Mouse (Mus musculus) erythroblast, adult 5-6 weeks (primary cell): ENCODE measurements around the gene Noxa1. TPM values are rescaled to one million over a fixed set of nuclear protein-coding genes. Genes with fewer than 3 reads are reported as not detected.
A peak's percentile ranks its signal among the peaks of the same experiment; 100 is the strongest.

Experiments
- ATAC-seq: replicated peaks from 2 replicates; pipeline ENCODE4 v1.8.0; 2016; ENCODE audit warnings: moderate number of reproducible peaks, mild to moderate bottlenecking, moderate TSS enrichment, inconsistent platforms; ENCODE audit not compliant: poor library complexity, low FRiP score, severe bottlenecking
- total RNA-seq, 2 experiments: library from RNA; stranded (forward) in 1 of 2; stranded (reverse) in 1 of 2; fragments of 150-400 nt in 1 of 2; fragments of 200-764, 138-1000 nt in 1 of 2; gene quantifications; 2 replicates each; pipeline versions ENCODE4 v1.2.3 to v1.2.4; 2015 to 2017; ENCODE audit warnings: low replicate concordance in 2 of 2

The Noxa1 gene
- total RNA-seq (2015; ENCODE audit: low replicate concordance): not detected in 2 replicates
- total RNA-seq (2017; ENCODE audit: low replicate concordance): not detected in 2 replicates

DNA sequence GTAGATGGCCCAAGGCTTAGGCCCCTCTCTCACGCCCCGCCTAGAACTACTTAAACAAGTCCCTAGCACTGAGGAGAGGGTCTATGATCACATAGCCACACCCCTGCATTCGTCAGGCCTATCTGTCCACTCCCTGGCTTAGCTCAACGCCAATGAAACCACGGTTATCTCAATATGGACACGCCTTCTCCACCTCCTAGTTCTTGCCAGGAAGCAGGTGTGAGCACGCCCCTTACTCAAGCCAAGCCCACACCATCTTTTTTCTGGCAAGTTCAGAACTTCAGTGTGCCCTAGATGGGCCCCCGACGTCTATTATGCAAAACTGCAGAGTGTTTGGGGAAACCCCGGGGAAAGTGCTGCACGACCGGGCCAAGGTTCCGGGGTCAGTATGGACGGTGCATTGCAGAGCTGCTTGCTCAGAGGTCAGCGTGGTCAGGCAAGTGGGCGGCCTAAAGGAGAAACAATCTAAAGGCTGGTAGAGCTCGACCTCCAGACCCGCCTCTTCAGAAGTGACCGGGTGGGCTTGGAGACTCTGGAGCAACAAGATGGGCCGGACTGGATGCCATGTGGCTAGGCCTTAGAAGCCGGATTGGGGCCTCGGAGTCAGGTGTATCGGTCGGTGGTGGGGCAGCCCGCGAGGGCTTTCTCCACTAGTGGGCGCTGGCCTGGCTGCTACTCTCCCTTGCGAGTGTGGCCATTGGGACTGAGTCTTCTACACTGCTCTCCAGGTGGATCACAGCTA is at the start of gene Noxa1:
Gene Noxa1 (minus strand): TSS at position 41 of the 742 bp plus-strand sequence.
- no peak for ATAC-seq

DNA sequence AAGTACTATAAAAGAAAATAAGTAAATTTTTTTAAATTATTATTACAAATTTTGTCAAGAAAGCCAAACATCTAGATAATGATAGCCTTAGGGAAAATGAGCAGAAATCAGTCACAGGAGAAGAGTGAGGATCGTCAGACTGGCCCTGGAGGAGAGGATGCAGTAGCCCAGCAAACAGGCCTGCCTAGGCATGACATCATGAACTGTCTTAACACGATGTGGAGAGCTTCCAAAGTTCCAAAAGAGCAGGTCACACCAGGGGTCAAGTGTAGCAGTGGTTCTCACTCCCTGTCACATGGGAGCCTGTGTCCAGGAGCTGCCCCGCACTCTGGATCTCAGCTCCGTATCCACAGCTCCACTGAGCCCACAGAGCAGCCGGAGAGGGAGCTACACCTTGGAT is 47.0 kb upstream of the Noxa1 start:
- ATAC-seq: no peak

DNA sequence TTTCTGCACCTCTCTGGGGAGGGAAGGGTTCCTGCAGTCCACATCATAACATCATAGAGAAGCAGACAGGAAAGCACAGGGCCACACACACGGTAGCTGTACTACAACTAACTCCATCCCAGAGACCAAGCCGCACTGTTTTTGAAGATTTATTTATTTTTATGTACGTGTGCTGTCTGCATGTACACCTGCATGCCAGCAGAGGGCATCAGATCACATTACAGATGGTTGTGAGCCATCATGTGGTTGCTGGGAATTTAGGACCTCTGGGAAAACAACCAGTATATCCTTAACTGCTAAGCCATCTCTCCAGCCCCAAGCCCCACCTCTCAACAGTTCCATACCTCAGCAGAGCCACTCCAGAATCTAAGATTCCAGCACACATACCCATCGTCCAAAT is 46.2 kb upstream of the Noxa1 start:
- ATAC-seq: no peak

DNA sequence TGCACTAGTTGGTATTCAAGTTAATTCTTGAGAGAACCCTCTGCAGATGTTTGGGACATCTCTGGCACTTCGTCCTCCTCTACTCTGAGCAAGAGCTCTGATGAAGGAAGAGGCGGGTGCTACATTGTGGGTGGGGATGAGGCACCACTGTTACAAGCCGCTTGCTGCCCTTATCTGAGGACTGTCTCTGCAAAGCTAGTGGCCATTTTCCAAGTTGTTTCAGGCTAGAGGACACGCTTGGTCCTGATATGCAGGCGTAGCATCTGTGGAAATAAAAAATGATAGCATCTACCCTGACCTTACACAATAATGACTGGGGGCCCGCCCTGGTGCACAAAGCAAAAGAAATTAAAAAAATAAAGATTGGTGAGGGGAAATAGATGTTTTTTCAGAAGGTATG is 42.9 kb upstream of the Noxa1 start:
- peak; percentile 94 for ATAC-seq

DNA sequence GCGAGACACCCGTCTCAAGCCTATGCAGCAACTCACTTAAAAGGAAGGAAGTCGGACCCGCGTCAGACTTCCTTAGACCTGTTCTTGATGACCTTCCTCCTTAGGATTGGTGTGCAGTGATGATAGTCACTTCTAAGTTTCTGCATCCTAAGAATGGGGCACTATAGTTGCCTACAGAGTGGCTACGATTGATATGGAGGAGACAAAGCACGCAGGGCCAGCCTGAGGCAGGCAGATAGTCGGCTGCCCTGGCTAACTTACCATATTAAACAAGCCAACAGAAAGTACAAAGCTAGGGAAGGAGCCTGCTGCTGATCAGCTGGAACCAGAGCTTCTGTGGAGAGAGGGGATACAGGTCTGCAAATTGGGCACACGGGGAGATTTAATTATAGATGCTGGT is 36.7 kb upstream of the Noxa1 start:
- peak; percentile 41; the same call in 1 of the 2 replicates for ATAC-seq

DNA sequence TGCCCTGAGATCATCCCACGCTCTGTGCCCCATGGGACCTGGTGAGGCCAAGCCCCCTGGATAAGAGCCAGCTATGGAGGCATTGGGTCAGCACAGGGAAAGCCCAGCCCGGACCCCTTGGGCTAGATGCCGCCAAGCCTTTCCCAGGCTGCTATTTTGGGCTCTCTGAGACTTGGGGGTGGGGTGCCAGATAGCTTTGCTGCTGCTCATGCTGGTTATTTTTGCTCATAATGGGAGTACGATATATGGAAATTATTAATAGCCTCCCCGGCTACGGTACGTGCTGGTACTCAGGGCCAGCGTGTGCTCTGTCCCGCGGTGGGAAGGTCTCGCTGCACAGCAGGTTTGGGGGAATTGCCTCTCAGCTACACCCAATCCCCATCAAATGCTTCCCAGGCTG is 33.1 kb upstream of the Noxa1 start:
- no peak for ATAC-seq

DNA sequence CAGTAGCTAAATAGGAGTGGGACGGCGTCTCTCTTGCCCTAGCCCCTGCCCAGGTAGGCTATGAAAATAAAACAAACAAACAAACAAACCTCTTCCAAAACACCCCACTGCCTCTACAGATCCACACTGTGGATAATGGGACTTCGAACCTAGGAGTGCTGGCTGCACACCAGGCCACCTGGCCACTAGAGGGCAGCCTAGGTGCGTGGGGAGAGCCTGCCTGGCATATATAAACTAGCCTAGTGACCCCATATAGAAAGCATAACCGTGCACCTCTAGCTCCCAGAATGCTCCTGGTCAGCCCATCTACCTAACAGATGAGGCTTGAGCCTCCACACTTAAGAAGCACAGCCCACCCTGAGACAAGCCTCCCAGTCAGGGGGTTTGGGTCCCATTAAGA is 32.3 kb upstream of the Noxa1 start:
- peak; percentile 81 for ATAC-seq

DNA sequence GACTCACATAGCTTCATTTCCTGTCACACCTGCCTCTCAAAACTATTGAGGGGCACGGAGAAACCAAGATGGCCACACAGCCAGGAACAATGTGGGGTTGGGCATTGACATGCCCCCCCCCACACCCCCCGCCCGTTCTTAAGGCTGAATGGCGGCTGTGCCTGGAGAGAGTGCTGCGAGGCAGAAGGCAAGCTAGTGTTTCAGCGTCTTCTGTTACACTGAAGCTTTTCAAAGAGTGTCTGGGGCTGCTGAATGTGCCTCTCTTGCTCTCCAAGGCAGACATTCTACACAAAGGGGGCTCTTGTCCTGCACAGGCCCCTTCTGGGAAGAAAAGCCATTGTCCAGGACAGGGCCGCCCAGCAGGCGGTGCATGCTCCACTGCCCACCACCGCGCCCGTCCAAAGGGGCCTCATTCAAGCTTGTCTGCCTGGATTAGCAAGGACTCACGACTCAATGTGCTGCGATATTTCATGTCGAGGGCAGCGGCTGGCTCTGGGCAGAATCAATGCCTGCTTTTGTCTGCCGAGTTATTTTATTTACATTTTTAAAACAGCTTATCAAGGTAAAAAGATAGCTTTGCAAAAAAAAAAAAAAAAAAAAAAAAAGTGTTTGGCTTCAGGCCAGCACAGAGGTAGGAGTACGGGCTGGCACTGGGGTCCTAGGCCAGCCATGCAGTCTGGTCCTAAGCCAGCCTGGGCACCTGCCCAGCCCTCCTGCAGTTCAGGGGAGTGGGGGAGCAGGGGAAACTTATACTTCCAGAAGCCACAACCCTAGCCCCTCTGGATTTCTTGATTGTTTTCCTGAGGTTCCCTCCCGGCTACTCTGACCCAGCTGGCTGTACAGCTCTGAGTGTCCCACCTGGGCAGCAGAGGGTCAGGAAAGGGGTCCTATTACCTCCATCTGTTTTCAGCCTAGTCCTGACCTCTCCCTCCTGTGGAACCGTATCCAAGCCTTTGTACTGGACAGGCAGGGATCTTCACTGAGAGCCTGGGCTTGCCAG is 31.4 kb upstream of the Noxa1 start:
- ATAC-seq: no peak

DNA sequence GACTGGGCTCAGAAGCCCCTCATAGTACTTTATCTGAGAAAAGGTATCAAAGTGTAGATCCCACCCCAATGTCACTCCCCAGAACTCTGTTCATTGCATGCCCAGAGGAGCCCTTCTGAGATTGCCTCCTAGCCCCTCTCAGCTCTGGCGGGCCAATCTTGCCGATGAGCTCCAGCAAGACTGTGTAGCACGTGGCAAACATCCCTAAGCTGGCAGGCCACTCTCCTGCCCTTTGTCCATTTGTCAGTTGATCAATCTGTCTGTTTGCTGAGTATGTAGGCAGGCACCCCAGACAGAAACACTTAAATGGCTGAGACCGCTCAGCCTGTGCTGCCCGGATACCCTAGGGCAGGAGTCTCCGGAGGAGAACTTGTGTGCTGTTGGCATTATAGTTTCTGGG is 30.2 kb upstream of the Noxa1 start:
- ATAC-seq: no peak

DNA sequence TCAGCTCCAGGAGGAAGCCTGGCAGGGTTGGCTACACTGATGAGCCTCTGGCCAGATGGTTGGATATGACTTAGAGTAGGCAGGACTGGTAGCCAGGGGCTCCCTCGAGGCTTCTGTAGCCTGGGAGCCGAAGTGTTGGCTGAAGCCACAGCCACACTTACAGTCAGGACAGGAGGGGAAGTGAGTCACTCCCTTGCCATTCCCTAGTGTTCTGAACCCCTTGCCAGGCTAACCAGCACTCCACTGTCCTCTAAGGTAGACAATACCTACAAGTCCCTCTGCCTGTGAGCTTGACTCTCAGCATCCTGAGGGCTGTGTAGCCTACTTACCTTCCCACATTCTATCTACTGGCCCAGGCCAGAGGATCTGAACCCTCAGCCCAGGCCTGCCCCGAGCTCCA is 29.5 kb upstream of the Noxa1 start:
- ATAC-seq: no peak

DNA sequence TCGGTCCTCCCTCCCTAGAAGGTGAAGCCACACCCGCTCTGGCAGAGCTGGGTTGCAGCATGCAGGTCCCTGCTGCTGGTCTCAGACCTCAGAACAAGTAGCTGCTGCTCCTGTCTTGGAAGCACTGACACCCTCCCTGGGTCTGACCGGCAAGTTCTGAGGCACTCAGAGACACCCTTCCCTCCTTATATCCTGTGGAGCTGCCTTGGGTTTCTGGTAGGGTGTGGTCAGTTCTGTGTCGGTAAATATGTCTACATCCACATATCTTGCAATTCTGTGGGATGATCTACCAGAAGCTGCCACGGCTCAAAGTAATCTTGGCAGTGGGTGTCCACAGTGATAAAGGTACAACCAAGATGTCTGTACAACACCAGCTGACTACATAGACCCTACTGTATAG is 28.6 kb upstream of the Noxa1 start:
- no peak for ATAC-seq

DNA sequence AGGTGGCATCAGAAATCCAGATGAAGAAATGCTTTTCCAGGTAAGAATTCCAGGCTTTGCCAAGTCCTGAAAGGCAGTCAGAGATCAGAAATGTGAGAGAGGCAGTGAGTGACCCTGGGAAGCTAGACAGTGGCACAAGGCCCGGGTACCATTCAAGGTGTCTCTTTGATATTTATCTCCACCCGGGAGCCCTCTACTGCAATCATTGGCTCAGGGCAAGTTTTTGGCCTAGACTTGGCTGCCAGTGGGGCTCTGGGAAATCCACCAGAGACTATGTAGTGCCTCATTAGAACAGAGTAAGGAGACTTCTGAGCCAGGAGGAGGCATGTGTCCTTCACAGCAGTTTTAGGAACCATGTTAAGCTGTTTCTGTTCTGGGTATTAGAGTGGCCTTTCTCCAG is 27.7 kb upstream of the Noxa1 start:
- no peak for ATAC-seq

DNA sequence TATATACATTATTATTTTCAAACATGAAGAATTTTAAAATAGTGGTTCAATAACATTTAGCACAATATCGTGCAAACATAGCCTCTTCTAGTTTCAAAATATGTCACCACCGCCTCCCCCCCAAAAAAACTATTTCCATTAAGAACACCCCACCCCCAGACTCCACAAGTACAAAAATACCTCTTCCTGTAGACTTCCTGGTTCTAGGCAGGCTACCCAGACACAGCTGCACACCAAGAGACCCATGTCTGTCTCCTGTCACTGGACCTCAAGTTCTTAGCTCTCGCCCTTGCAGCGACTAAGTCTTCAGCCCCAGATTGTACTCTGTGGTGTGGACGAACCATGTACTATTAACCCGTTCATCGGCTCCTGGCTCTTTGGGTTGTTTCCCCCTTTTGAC is 26.0 kb upstream of the Noxa1 start:
- ATAC-seq: no peak

DNA sequence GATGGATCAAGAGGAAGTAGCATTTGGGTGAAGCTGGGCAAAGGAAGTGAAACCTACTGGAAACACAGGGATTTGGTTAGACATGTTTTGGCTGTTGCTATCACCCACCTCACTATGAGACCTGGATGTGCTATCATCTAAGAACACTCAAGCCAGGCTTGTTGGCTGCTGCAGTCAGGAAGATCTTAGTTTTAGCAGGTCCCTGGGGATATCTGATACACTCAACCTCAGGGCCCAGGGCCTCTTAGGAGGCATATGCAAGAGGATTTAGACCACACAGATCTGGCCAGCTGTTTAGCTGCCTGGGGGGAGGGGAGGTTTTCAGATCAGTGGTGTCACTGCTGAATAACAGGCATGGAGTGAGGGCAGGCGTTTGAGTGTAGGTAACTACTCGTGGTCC is 20.5 kb upstream of the Noxa1 start:
- ATAC-seq: no peak; the same call in 1 of the 2 replicates

DNA sequence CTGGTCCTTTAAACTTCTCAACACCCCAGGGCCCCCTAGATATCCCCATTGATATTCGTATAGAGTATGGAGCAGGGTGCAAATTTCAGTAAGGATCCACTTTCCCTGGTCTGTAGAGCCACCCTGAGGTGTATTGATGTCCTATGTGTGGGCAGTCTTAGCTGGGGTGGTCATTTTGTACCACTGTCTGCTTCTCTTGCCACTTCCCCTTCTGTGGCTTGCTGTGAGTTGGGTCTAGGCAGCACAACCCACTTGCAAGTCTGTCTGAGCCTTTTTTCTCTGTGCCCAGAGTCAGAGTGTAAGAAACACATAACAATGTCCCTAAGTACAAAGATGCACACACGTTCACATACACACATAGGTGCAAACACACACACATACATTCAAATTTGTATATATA is 19.4 kb upstream of the Noxa1 start:
- ATAC-seq: no peak

DNA sequence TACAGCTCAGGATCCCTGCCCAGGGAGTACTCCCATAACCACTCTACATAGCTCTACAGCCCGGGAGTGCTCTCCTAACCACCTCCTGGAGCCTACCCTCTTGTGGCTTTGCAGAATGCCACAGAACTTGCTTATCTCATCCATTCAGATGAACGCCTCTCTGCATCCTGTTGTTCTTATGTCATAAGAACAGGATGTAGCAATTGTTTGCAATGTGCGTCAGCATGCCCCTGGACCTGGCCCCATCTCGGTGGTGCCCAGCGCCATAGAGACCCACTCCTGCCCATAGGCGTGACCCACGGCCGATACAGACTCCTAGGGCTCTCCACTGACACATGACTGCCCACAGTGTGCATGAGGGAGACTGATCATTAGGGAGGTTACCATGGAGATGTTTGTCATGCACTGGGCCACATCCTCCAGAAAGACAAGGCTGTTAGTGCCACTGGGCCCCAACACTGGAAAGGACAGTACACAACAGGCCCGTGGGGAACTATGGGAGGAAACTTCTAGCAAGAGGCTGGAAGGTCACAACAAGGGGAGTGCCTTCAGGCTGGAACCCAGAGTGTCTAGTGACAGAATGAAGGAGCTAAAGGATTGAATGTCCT is 16.3 kb upstream of the Noxa1 start:
- no peak for ATAC-seq

DNA sequence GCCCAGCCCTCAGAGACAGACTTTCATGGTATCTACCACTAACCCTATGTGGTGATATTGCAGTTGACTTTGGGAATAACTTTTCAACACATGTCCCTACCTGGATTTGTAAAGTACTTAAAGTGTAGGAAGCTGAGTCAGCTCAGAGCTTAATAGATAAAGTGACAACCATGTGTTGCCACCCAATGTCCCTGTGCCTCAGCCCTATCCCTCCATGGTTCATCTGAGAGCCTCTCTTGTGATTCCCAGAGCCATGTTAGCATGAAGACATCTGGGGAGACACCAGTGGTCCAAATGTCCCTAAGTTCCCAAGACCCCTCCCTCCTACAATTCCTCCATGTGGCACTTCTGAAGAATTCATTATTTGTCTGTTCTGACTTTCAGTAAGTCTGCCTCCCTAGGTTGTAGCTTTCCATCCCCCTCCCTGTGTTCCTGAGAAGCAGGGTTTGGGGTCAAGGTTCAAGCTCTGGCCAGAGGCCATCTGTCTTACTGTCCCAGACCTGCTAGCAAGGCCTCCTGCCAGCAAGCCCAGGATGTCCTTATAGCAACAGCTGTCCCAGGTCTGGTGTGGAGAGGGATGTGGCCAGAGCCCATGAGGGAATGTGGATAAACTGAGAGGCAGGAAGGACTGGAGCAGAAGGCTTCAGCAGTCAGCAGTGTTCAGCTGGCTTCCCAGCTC is 15.7 kb upstream of the Noxa1 start:
- ATAC-seq: no peak

DNA sequence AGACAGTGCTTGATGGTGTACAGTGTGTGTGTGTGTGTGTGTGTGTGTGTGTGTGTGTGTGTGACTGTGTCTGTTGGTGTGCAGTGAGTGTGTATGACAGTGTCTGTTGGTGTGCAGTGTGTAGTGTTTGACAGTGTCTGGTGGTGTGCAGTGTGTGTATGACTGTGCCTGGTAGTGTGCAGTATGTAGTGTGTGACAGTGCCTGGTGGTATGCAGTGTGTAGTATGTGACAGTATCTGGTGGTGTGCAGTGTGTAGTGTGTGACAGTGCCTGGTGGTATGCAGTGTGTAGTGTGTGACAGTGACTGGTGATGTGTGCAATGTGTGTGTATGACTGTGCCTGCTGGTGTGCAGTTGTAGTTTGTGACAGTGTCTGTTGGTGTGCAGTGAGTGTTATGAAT is 14.5 kb upstream of the Noxa1 start:
- 0 out of 2 replicates have a peak, but pooled peaks have one; percentile 18 for ATAC-seq

DNA sequence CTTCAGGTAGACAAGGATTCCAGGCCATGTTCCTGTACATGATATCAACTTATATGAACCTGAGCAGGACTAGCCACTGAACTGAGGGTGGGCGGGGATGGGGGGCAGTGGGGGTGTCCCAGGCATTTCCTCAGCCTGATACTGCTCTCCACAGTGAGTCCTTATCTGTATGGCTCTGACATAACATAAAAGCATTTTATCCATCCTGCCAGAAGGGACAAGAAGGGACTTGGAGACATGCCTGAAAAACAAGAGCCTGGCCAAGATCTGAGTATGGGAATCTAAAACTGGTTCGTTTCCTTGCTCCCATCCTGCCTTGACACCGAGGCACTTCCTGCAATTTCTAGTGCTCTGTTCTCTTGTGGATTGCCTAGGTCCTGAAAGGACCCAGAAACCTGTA is 11.1 kb upstream of the Noxa1 start:
- no peak for ATAC-seq

DNA sequence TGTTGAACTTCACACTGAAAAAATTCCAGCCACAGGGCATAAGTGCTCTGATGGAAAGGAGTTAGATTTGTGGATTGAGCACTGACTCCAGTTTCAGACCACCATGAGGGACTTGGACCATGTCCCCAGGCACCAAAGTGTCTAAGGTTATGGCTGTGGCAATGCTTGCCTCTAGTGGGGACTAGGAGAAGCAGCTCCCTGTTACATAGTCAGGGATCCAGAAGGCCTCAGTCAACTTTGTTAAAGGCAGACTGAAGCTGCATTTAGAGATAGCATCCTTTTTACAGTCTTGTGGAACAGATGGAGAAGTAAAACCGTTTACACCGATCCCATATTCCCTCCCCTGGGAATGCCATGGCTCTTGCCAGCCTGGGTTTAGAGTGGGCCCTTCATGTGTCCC is 9.2 kb upstream of the Noxa1 start:
- ATAC-seq: no peak
